In genomic region chr6:25767073-25767472, GRCm38 (mm10) we compare ENCODE assay signal across 9 mouse cellular contexts. TPM values are rescaled to one million over a fixed set of nuclear protein-coding genes. Genes with fewer than 3 reads are reported as not detected.
DNase-seq lines count a peak whose midpoint lies in the region; ATAC-seq lines count a peak whose summit lies in the region.
"Had no signal": no experiment of that assay in that cellular context is flagged by ENCODE, and none has a peak within 500 bp of the region (broad histone marks: within the 10 kb centered on the region; RNA-seq: fewer than 3 reads in every experiment).

No protein-coding gene starts in this region.

- no peak overlapping the region for H3K4me2 ChIP-seq in liver, embryonic 11.5 days
- no peak overlapping the region for H3K4me2 ChIP-seq in forebrain, embryonic 13.5 days
- no peak overlapping the region for H3K4me2 ChIP-seq in neural tube, embryonic 13.5 days

- DNase-seq in liver, embryonic 11.5 days (ENCODE audit: low spot score), result no peak
- no peak for DNase-seq in liver
- DNase-seq in layer of hippocampus, adult 9-10 months (ENCODE audit: low spot score), result peak; percentile 40

- peaks cover 9% of the 10 kb centered on the region; the same call in 1 of the 2 replicates for H3K36me3 ChIP-seq in liver, embryonic 11.5 days (ENCODE audit: control insufficient read depth, insufficient read depth, low read length)
- H3K36me3 ChIP-seq in forebrain, embryonic 13.5 days (ENCODE audit: poor library complexity, severe bottlenecking), result peaks cover 43% of the 10 kb centered on the region
- H3K36me3 ChIP-seq in neural tube, embryonic 13.5 days, result peaks cover 40% of the 10 kb centered on the region

- no peaks in the 10 kb centered on the region for H3K9me3 ChIP-seq in liver, embryonic 11.5 days (ENCODE audit: control insufficient read depth, low read length)
- H3K9me3 ChIP-seq in forebrain, embryonic 13.5 days (replicated peaks), result no peaks in the 10 kb centered on the region
- H3K9me3 ChIP-seq in neural tube, embryonic 13.5 days, result no peaks in the 10 kb centered on the region
- H3K9me3 ChIP-seq: megakaryocyte, embryonic 14.5 days had no signal

- peak; percentile 31; the same call in 1 of the 2 replicates for ATAC-seq in liver, embryonic 11.5 days (replicated peaks; ENCODE audit: low FRiP score)
- ATAC-seq in cerebellum, adult (ENCODE audit: insufficient number of reproducible peaks, low FRiP score, low TSS enrichment), result peak; percentile 95
- peak; percentile 92 for ATAC-seq in forebrain, embryonic 13.5 days
- ATAC-seq in neural tube, embryonic 13.5 days (ENCODE audit: low read depth), result peak; percentile 93
- ATAC-seq in activated CD4-positive, CD25-positive, alpha-beta regulatory T cell, adult 4 months, result no peak

- no peaks in the 10 kb centered on the region for H3K27me3 ChIP-seq in liver, embryonic 11.5 days (replicated peaks; ENCODE audit: control insufficient read depth, insufficient read depth, low read length)
- no peaks in the 10 kb centered on the region for H3K27me3 ChIP-seq in forebrain, embryonic 13.5 days
- no peaks in the 10 kb centered on the region for H3K27me3 ChIP-seq in neural tube, embryonic 13.5 days
- H3K27me3 ChIP-seq: megakaryocyte, embryonic 14.5 days had no signal

- 83% methylated on average over 7 of the region's 7 CpGs for WGBS in liver, embryonic 11.5 days
- WGBS in forebrain, embryonic 13.5 days, result 50% methylated on average over 7 of the region's 7 CpGs
- 40% methylated on average over 7 of the region's 7 CpGs for WGBS in neural tube, embryonic 13.5 days

- no peak overlapping the region for H3K27ac ChIP-seq in liver, embryonic 11.5 days (ENCODE audit: low read depth, low read length)
- no peak overlapping the region for H3K27ac ChIP-seq in forebrain, embryonic 13.5 days
- no peak overlapping the region for H3K27ac ChIP-seq in neural tube, embryonic 13.5 days (replicated peaks)

- no peak overlapping the region for H3K4me3 ChIP-seq in liver, embryonic 11.5 days (ENCODE audit: low read depth, low read length)
- no peak overlapping the region for H3K4me3 ChIP-seq in forebrain, embryonic 13.5 days
- no peak overlapping the region for H3K4me3 ChIP-seq in neural tube, embryonic 13.5 days
- H3K4me3 ChIP-seq: erythroblast, embryonic 14.5 days; megakaryocyte, embryonic 14.5 days had no signal

- H3K9ac ChIP-seq in liver, embryonic 11.5 days (ENCODE audit: low read depth, low read length), result no peak overlapping the region
- no peak overlapping the region for H3K9ac ChIP-seq in forebrain, embryonic 13.5 days
- no peak overlapping the region for H3K9ac ChIP-seq in neural tube, embryonic 13.5 days

- no peaks in the 10 kb centered on the region for H3K4me1 ChIP-seq in liver, embryonic 11.5 days (replicated peaks; ENCODE audit: control insufficient read depth, insufficient read depth, low read length)
- no peaks in the 10 kb centered on the region for H3K4me1 ChIP-seq in forebrain, embryonic 13.5 days
- H3K4me1 ChIP-seq in neural tube, embryonic 13.5 days (replicated peaks), result peaks cover 5% of the 10 kb centered on the region; the same call in 1 of the 2 replicates
- H3K4me1 ChIP-seq: megakaryocyte, embryonic 14.5 days had no signal

RNA-seq across cellular contexts. Expression of gene Pot1a, which starts 42.0 kb away (rescaled TPM):
- 37.5 and 38.4 TPM in 2 replicates for polyA plus RNA-seq in liver, embryonic 11.5 days (2014; fragmentation: Nextera tagmentation; extraction: Ambion mirVana)
- polyA plus RNA-seq in forebrain, embryonic 13.5 days (2015; fragmentation: Nextera tagmentation; extraction: Ambion mirVana), result 34.9 and 38.2 TPM in 2 replicates
- 28.5 and 32.8 TPM in 2 replicates for polyA plus RNA-seq in neural tube, embryonic 13.5 days (2015; fragmentation: Nextera tagmentation; extraction: Ambion mirVana)
- 10 to 100 TPM; 38.8 to 39.6 TPM for polyA plus RNA-seq in activated CD4-positive, CD25-positive, alpha-beta regulatory T cell, adult 4 months (2017; shearing (Covaris generic))
